Mouse (Mus musculus): Measurements from ENCODE around the gene Tec.

The Tec gene

GRCm38 (mm10) chr5:72868091-72868875 lies at the start of gene Tec:
TSS of gene Tec (minus strand) at chr5:72868483.
- CTCF ChIA-PET: interaction anchor here in 2 of 4 experiments (0.6 to 1.1 kb wide), 3 partner anchors 35 to 309 kb away, joined by 3 to 6 read pairs (median 4); partner anchors contain the start of gene Nfxl1 (in 1 of the 2)
- POLR2A ChIA-PET: interaction anchor here in 3 of 4 experiments (0.7 to 3.0 kb wide), 19 partner anchors 8 to 665 kb away, joined by 3 to 17 read pairs (median 4); partner anchors contain the start of gene Slain2 (in 1 of the 3)

- ChIA-PET CTCF (interaction anchor here in 1 of 4 experiments (0.5 kb wide), 1 partner anchor 154 kb away, joined by 5 read pairs; no protein-coding TSS in a partner anchor), POLR2A (interaction anchor here in 2 of 4 experiments (0.9 to 16.7 kb wide), 9 partner anchors 9 to 145 kb away, joined by 3 to 284 read pairs (median 25); no protein-coding TSS in a partner anchor)
Observed at GRCm38 (mm10) chr5:72916851-72917250, 48.6 kb upstream of the Tec start.

GRCm38 (mm10) chr5:72916048-72916447 lies 47.8 kb upstream of the Tec start:
- CTCF ChIA-PET: interaction anchor here in 1 of 4 experiments (0.5 kb wide), 1 partner anchor 155 kb away, joined by 5 read pairs; no protein-coding TSS in a partner anchor
- POLR2A ChIA-PET: interaction anchor here in 3 of 4 experiments (0.7 to 16.7 kb wide), 14 partner anchors 10 to 377 kb away, joined by 3 to 284 read pairs (median 27); partner anchors contain the start of genes Ociad1 (in 1 of the 3), Slc10a4 (in 1 of the 3) and Tec (in 1 of the 3)

GRCm38 (mm10) chr5:72914633-72915561 lies 46.6 kb upstream of the Tec start:
- ChIA-PET POLR2A (interaction anchor here (0.7 to 16.7 kb wide), 45 partner anchors 9 to 576 kb away, joined by 3 to 284 read pairs (median 4); partner anchors contain the start of genes Fryl (in 2 of the 4), Nfxl1 (in 1 of the 4), Ociad1 (in 1 of the 4) and Slc10a4 (in 1 of the 4)), CTCF (interaction anchor here in 3 of 4 experiments (0.8 to 2.1 kb wide), 10 partner anchors 9 to 58 kb away, joined by 3 to 8 read pairs (median 4); partner anchors contain the start of gene Tec (in 1 of the 3))

GRCm38 (mm10) chr5:72913648-72914557 lies 45.6 kb upstream of the Tec start, which contains the start of gene Slain2:
TSS of gene Slain2 (plus strand) at chr5:72914304.
- CTCF ChIA-PET: interaction anchor here in 2 of 4 experiments (0.5 to 2.1 kb wide), 9 partner anchors 8 to 561 kb away, joined by 3 to 8 read pairs (median 4); partner anchors contain the start of gene Tec (in 1 of the 2)
- POLR2A ChIA-PET: interaction anchor here (0.8 to 16.7 kb wide), 46 partner anchors 9 to 1179 kb away, joined by 3 to 284 read pairs (median 5); partner anchors contain the start of genes Fryl (in 2 of the 4), Nfxl1 (in 1 of the 4), Ociad1 (in 1 of the 4) and Slc10a4 (in 1 of the 4)

- ChIA-PET CTCF (no interaction called here), POLR2A (interaction anchor here in 3 of 4 experiments (0.9 to 16.7 kb wide), 4 partner anchors 8 to 20 kb away, joined by 3 to 284 read pairs (median 62); no protein-coding TSS in a partner anchor)
Observed at GRCm38 (mm10) chr5:72911284-72911683, 43.0 kb upstream of the Tec start.

- POLR2A ChIA-PET: no interaction called here
- CTCF ChIA-PET: interaction anchor here in 1 of 4 experiments (0.6 kb wide), 2 partner anchors 146 to 733 kb away, joined by 7 to 9 read pairs; no protein-coding TSS in a partner anchor
Observed at GRCm38 (mm10) chr5:72910373-72910772, 42.1 kb upstream of the Tec start.

- ChIA-PET CTCF (no interaction called here), POLR2A (interaction anchor here in 1 of 4 experiments (0.6 kb wide), 2 partner anchors 37 to 465 kb away, joined by 3 read pairs; no protein-coding TSS in a partner anchor)
Observed at GRCm38 (mm10) chr5:72909363-72909762, 41.1 kb upstream of the Tec start.

GRCm38 (mm10) chr5:72908324-72908936 lies 40.1 kb upstream of the Tec start:
- CTCF ChIA-PET: interaction anchor here in 2 of 4 experiments (0.6 to 1.5 kb wide), 2 partner anchors 17 to 417 kb away, joined by 3 to 5 read pairs; no protein-coding TSS in a partner anchor
- POLR2A ChIA-PET: interaction anchor here in 1 of 4 experiments (15.6 kb wide), 1 partner anchor 11 kb away, joined by 284 read pairs; the partner anchor contains the start of gene Slain2

GRCm38 (mm10) chr5:72907402-72907801 lies 39.1 kb upstream of the Tec start:
- ChIA-PET CTCF (interaction anchor here in 2 of 4 experiments (1.3 to 1.5 kb wide), 2 partner anchors 13 to 16 kb away, joined by 3 to 5 read pairs; no protein-coding TSS in a partner anchor), POLR2A (interaction anchor here in 1 of 4 experiments (1.0 to 15.6 kb wide), 2 partner anchors 12 to 19 kb away, joined by 3 to 284 read pairs; partner anchors contain the start of gene Slain2)

- CTCF ChIA-PET: interaction anchor here in 1 of 4 experiments (0.8 kb wide), 1 partner anchor 9 kb away, joined by 9 read pairs; no protein-coding TSS in a partner anchor
- POLR2A ChIA-PET: interaction anchor here in 3 of 4 experiments (0.7 to 15.6 kb wide), 8 partner anchors 7 to 785 kb away, joined by 3 to 284 read pairs (median 4); partner anchors contain the start of gene Slain2 (in 3 of the 3)
Observed at GRCm38 (mm10) chr5:72904903-72905790, 36.9 kb upstream of the Tec start.

- POLR2A ChIA-PET: interaction anchor here (0.5 to 15.6 kb wide), 35 partner anchors 8 to 700 kb away, joined by 3 to 284 read pairs (median 4); partner anchors contain the start of genes Slain2 (in 4 of the 4), Nfxl1 (in 2 of the 4) and Tec (in 2 of the 4)
- CTCF ChIA-PET: interaction anchor here (0.7 to 2.7 kb wide), 10 partner anchors 8 to 761 kb away, joined by 3 to 8 read pairs (median 4); partner anchors contain the start of gene Slain2 (in 2 of the 4)
Observed at GRCm38 (mm10) chr5:72902876-72903516, 34.7 kb upstream of the Tec start.

- CTCF ChIA-PET: interaction anchor here in 3 of 4 experiments (0.6 to 2.7 kb wide), 9 partner anchors 8 to 689 kb away, joined by 3 to 8 read pairs (median 4); partner anchors contain the start of gene Slain2 (in 2 of the 3)
- POLR2A ChIA-PET: interaction anchor here (0.5 to 15.6 kb wide), 35 partner anchors 8 to 1190 kb away, joined by 3 to 284 read pairs (median 4); partner anchors contain the start of genes Slain2 (in 4 of the 4), Nfxl1 (in 2 of the 4), Tec (in 2 of the 4) and Fryl (in 1 of the 4)
Observed at GRCm38 (mm10) chr5:72902312-72902711, 34.0 kb upstream of the Tec start.

GRCm38 (mm10) chr5:72901866-72902265 lies 33.6 kb upstream of the Tec start:
- ChIA-PET CTCF (interaction anchor here in 3 of 4 experiments (0.6 to 2.7 kb wide), 9 partner anchors 8 to 689 kb away, joined by 3 to 8 read pairs (median 4); partner anchors contain the start of gene Slain2 (in 2 of the 3)), POLR2A (interaction anchor here (0.5 to 15.6 kb wide), 32 partner anchors 7 to 1191 kb away, joined by 3 to 284 read pairs (median 4); partner anchors contain the start of genes Slain2 (in 4 of the 4), Nfxl1 (in 2 of the 4), Tec (in 2 of the 4) and Fryl (in 1 of the 4))

Measured in embryonic stem cell, embryonic (primary cell).